Comparison of ENCODE assay signal across 32 mouse cellular contexts in genomic region chr15:99731678-99732077, GRCm38 (mm10). TPM values are rescaled to one million over a fixed set of nuclear protein-coding genes. Genes with fewer than 3 reads are reported as not detected.
"Had no signal": no experiment of that assay in that cellular context is flagged by ENCODE, and none has a peak within 500 bp of the region (broad histone marks: within the 10 kb centered on the region; RNA-seq: fewer than 3 reads in every experiment).

No protein-coding gene starts in this region.

- H3K27ac ChIP-seq: heart, adult 2 months; heart, embryonic 13.5 days; heart, embryonic 15.5 days; hindbrain, embryonic 13.5 days; hindbrain, embryonic 15.5 days; hindbrain, postnatal 0 days; kidney, embryonic 15.5 days; kidney, postnatal 0 days; limb, embryonic 13.5 days; limb, embryonic 15.5 days; liver, embryonic 12.5 days had no signal

- H3K9me3 ChIP-seq: hindbrain, embryonic 13.5 days; hindbrain, embryonic 15.5 days; limb, embryonic 15.5 days had no signal

- H3K4me3 ChIP-seq: heart, adult 2 months; heart, embryonic 13.5 days; heart, embryonic 15.5 days; hindbrain, embryonic 13.5 days; hindbrain, embryonic 15.5 days; kidney, embryonic 15.5 days; limb, embryonic 13.5 days; limb, embryonic 15.5 days; liver, embryonic 12.5 days had no signal

- H3K27me3 ChIP-seq: heart, embryonic 13.5 days; heart, embryonic 15.5 days; hindbrain, embryonic 13.5 days; hindbrain, embryonic 15.5 days; kidney, embryonic 15.5 days; limb, embryonic 13.5 days; limb, embryonic 15.5 days; liver, embryonic 12.5 days had no signal

- H3K9ac ChIP-seq: heart, embryonic 13.5 days; heart, embryonic 15.5 days; hindbrain, embryonic 13.5 days; hindbrain, embryonic 15.5 days; kidney, embryonic 15.5 days; limb, embryonic 13.5 days; limb, embryonic 15.5 days; liver, embryonic 12.5 days had no signal

- H3K4me2 ChIP-seq: heart, embryonic 11.5 days; heart, embryonic 13.5 days; heart, embryonic 15.5 days; hindbrain, embryonic 13.5 days; hindbrain, embryonic 15.5 days; kidney, embryonic 15.5 days; limb, embryonic 13.5 days; limb, embryonic 15.5 days; liver, embryonic 12.5 days had no signal

- ATAC-seq: hindbrain, postnatal 0 days; intestine, embryonic 16.5 days; liver, embryonic 12.5 days had no signal

- DNase-seq: gastrocnemius, postnatal 14 days; gastrocnemius, postnatal 36 days; heart, adult 11 months; heart, adult 2 months; heart, postnatal 14 days; heart, postnatal 36 days; kidney, adult 11 months; kidney, adult 2 months; kidney, adult 9 months; kidney, postnatal 14 days; kidney, postnatal 36 days; layer of hippocampus, adult 9-11 months; layer of hippocampus, postnatal 36 days; left cerebral cortex, postnatal 4 days had no signal

RNA-seq across cellular contexts. Expression of gene Gm17349, which starts 26.4 kb away (rescaled TPM):
- polyA plus RNA-seq: gonadal fat pad, adult 2 months; heart, adult 2 months; heart, embryonic 11.5 days; heart, embryonic 13.5 days; heart, embryonic 15.5 days; heart, postnatal 0 days; hindbrain, embryonic 11.5 days; hindbrain, embryonic 13.5 days; hindbrain, embryonic 15.5 days; hindbrain, postnatal 0 days; intestine, embryonic 14.5 days; intestine, embryonic 16.5 days; kidney, embryonic 15.5 days; kidney, postnatal 0 days; large intestine, adult 2 months; limb, embryonic 11.5 days; limb, embryonic 13.5 days; limb, embryonic 15.5 days; liver, embryonic 12.5 days had no signal
